Mouse (Mus musculus) C2C12 (cell line): ENCODE measurements around the gene C7.

Source experiments
- CTCF ChIP-seq: IDR thresholded peaks from one replicate; pipeline ENCODE4 v1.5.1; 2011; ENCODE audit not compliant: control insufficient read depth, insufficient read depth, insufficient read length
- FOSL1 ChIP-seq: IDR thresholded peaks from one replicate; pipeline ENCODE4 v1.8.0; 2011; ENCODE audit warnings: mild to moderate bottlenecking, low read length; ENCODE audit not compliant: poor library complexity, insufficient read depth, severe bottlenecking
- MAX ChIP-seq: IDR thresholded peaks from one replicate; pipeline ENCODE4 v1.6.1; 2011; ENCODE audit warnings: mild to moderate bottlenecking, control low read depth
- MYOD1 ChIP-seq: IDR thresholded peaks from one replicate; pipeline ENCODE4 v1.6.1; 2011; ENCODE audit warnings: low read depth; ENCODE audit not compliant: control insufficient read depth, insufficient read length

GRCm38 (mm10) chr15:5003503-5004196 is 59.9 kb downstream of the C7 start:
- no peak for TF ChIP-seq MYOD1
- TF ChIP-seq CTCF: no peak
- TF ChIP-seq FOSL1: no peak
- no peak for TF ChIP-seq MAX
